Mouse (Mus musculus): ENCODE measurements at regions not wholly inside any gene's neighbourhood (a gene's known extent, or its start where the extent isn't known, plus 50 kb on each side); places are given as distances from the start of the nearest gene placed in this dataset.
A peak's percentile ranks its signal among the peaks of the same experiment; 100 is the strongest.

- Histone ChIP-seq H3K4me1 (peaks cover 9% of the 10 kb centered on the region), H3K4me2 (replicated peaks) (peak overlapping the region; percentile 83), H3K36me3 (no peaks in the 10 kb centered on the region), H3K9me3 (replicated peaks) (no peaks in the 10 kb centered on the region), H3K9ac (peak overlapping the region; percentile 41), H3K27ac (no peak overlapping the region), H3K27me3 (peaks cover 6% of the 10 kb centered on the region; the same call in 1 of the 2 replicates), H3K4me3 (peak overlapping the region; percentile 42)
- ATAC-seq (ENCODE audit: low FRiP score): peak; percentile 80
- WGBS: 2% methylated on average over 27 of the region's 27 CpGs
Measured at GRCm38 (mm10) chr3:149518928-149519574, 528.7 kb upstream of the Adgrl2 start.

- WGBS: 60% methylated on average over 11 of the region's 11 CpGs
- Histone ChIP-seq H3K4me2 (replicated peaks) (no peak overlapping the region), H3K9ac (no peak overlapping the region), H3K9me3 (replicated peaks) (no peaks in the 10 kb centered on the region), H3K27me3 (peaks cover 6% of the 10 kb centered on the region; the same call in 1 of the 2 replicates), H3K36me3 (no peaks in the 10 kb centered on the region), H3K4me3 (no peak overlapping the region), H3K27ac (no peak overlapping the region), H3K4me1 (peaks cover 9% of the 10 kb centered on the region)
- ATAC-seq (ENCODE audit: low FRiP score): no peak
Measured at GRCm38 (mm10) chr3:149517537-149517936, 527.2 kb upstream of the Adgrl2 start.

GRCm38 (mm10) chr3:149509178-149509577 is 518.8 kb upstream of the Adgrl2 start:
- Histone ChIP-seq H3K4me3 (no peak overlapping the region), H3K4me1 (no peaks in the 10 kb centered on the region), H3K9me3 (replicated peaks) (no peaks in the 10 kb centered on the region), H3K27me3 (no peaks in the 10 kb centered on the region), H3K9ac (no peak overlapping the region), H3K4me2 (replicated peaks) (no peak overlapping the region), H3K27ac (no peak overlapping the region), H3K36me3 (no peaks in the 10 kb centered on the region)
- 90% methylated on average over 6 of the region's 6 CpGs for WGBS
- ATAC-seq (ENCODE audit: low FRiP score): no peak

- 94% methylated on average over 10 of the region's 10 CpGs for WGBS
- no peaks in the 10 kb centered on the region for H3K27me3 ChIP-seq
- H3K4me3 ChIP-seq: no peak overlapping the region
- H3K27ac ChIP-seq: no peak overlapping the region
- ATAC-seq (ENCODE audit: low FRiP score): no peak
- no peaks in the 10 kb centered on the region for H3K4me1 ChIP-seq
- H3K9me3 ChIP-seq (replicated peaks): no peaks in the 10 kb centered on the region
- no peak overlapping the region for H3K9ac ChIP-seq
- H3K4me2 ChIP-seq (replicated peaks): no peak overlapping the region
- H3K36me3 ChIP-seq: no peaks in the 10 kb centered on the region
Measured at GRCm38 (mm10) chr3:149508671-149509070, 518.3 kb upstream of the Adgrl2 start.

GRCm38 (mm10) chr3:149505692-149506091 is 515.3 kb upstream of the Adgrl2 start:
- Histone ChIP-seq H3K9me3 (replicated peaks) (no peaks in the 10 kb centered on the region), H3K27me3 (no peaks in the 10 kb centered on the region), H3K9ac (no peak overlapping the region), H3K36me3 (no peaks in the 10 kb centered on the region), H3K4me2 (replicated peaks) (no peak overlapping the region), H3K27ac (no peak overlapping the region), H3K4me1 (no peaks in the 10 kb centered on the region), H3K4me3 (no peak overlapping the region)
- ATAC-seq (ENCODE audit: low FRiP score): no peak
- 75% methylated on average over 9 of the region's 9 CpGs for WGBS

- Histone ChIP-seq H3K4me3 (no peak overlapping the region), H3K27ac (no peak overlapping the region), H3K4me1 (no peaks in the 10 kb centered on the region), H3K27me3 (no peaks in the 10 kb centered on the region), H3K9ac (no peak overlapping the region), H3K4me2 (replicated peaks) (no peak overlapping the region), H3K9me3 (replicated peaks) (no peaks in the 10 kb centered on the region), H3K36me3 (no peaks in the 10 kb centered on the region)
- 95% methylated on average over 2 of the region's 2 CpGs for WGBS
- ATAC-seq (ENCODE audit: low FRiP score): no peak
Measured at GRCm38 (mm10) chr3:149503992-149504391, 513.6 kb upstream of the Adgrl2 start.

GRCm38 (mm10) chr3:149500130-149500529 is 509.8 kb upstream of the Adgrl2 start:
- WGBS: 90% methylated on average over 3 of the region's 3 CpGs
- no peak for ATAC-seq (ENCODE audit: low FRiP score)
- H3K27me3 ChIP-seq: no peaks in the 10 kb centered on the region

GRCm38 (mm10) chr3:149498765-149499164 is 508.4 kb upstream of the Adgrl2 start:
- Histone ChIP-seq H3K4me2 (replicated peaks) (no peak overlapping the region), H3K9me3 (replicated peaks) (no peaks in the 10 kb centered on the region), H3K36me3 (no peaks in the 10 kb centered on the region), H3K27ac (no peak overlapping the region), H3K9ac (no peak overlapping the region), H3K27me3 (no peaks in the 10 kb centered on the region), H3K4me1 (no peaks in the 10 kb centered on the region), H3K4me3 (no peak overlapping the region)
- no peak for ATAC-seq (ENCODE audit: low FRiP score)
- 65% methylated on average over 1 of the region's 1 CpGs for WGBS

More at GRCm38 (mm10) chr3:149500130-149500529, 509.8 kb upstream of the Adgrl2 start:
- no peaks in the 10 kb centered on the region for H3K4me1 ChIP-seq
- no peaks in the 10 kb centered on the region for H3K36me3 ChIP-seq
- no peak overlapping the region for H3K27ac ChIP-seq
- no peak overlapping the region for H3K9ac ChIP-seq
- H3K4me2 ChIP-seq (replicated peaks): no peak overlapping the region
- H3K9me3 ChIP-seq (replicated peaks): no peaks in the 10 kb centered on the region
- no peak overlapping the region for H3K4me3 ChIP-seq

- ATAC-seq (ENCODE audit: low FRiP score): no peak
- WGBS: 67% methylated on average over 10 of the region's 10 CpGs
Measured at GRCm38 (mm10) chr3:149496829-149497471, 506.6 kb upstream of the Adgrl2 start.

GRCm38 (mm10) chr3:149496122-149496521 is 505.8 kb upstream of the Adgrl2 start:
- WGBS: 68% methylated on average over 2 of the region's 2 CpGs
- Histone ChIP-seq H3K27ac (no peak overlapping the region), H3K9ac (no peak overlapping the region)

More at GRCm38 (mm10) chr3:149496829-149497471, 506.6 kb upstream of the Adgrl2 start:
- H3K9ac ChIP-seq: no peak overlapping the region
- no peaks in the 10 kb centered on the region for H3K9me3 ChIP-seq (replicated peaks)
- no peak overlapping the region for H3K4me3 ChIP-seq
- H3K27me3 ChIP-seq: no peaks in the 10 kb centered on the region
- no peak overlapping the region for H3K4me2 ChIP-seq (replicated peaks)
- H3K27ac ChIP-seq: no peak overlapping the region
- no peaks in the 10 kb centered on the region for H3K36me3 ChIP-seq
- no peaks in the 10 kb centered on the region for H3K4me1 ChIP-seq

GRCm38 (mm10) chr3:149488147-149488546 is 497.8 kb upstream of the Adgrl2 start:
- Histone ChIP-seq H3K27ac (no peak overlapping the region), H3K36me3 (no peaks in the 10 kb centered on the region), H3K4me1 (no peaks in the 10 kb centered on the region), H3K9ac (no peak overlapping the region), H3K9me3 (replicated peaks) (no peaks in the 10 kb centered on the region), H3K4me3 (no peak overlapping the region), H3K4me2 (replicated peaks) (no peak overlapping the region), H3K27me3 (no peaks in the 10 kb centered on the region)
- 85% methylated on average over 4 of the region's 4 CpGs for WGBS
- ATAC-seq (ENCODE audit: low FRiP score): no peak

More at GRCm38 (mm10) chr3:149496122-149496521, 505.8 kb upstream of the Adgrl2 start:
- H3K27me3 ChIP-seq: no peaks in the 10 kb centered on the region
- no peaks in the 10 kb centered on the region for H3K36me3 ChIP-seq
- H3K4me3 ChIP-seq: no peak overlapping the region
- no peaks in the 10 kb centered on the region for H3K4me1 ChIP-seq
- H3K4me2 ChIP-seq (replicated peaks): no peak overlapping the region
- no peaks in the 10 kb centered on the region for H3K9me3 ChIP-seq (replicated peaks)
- no peak for ATAC-seq (ENCODE audit: low FRiP score)

GRCm38 (mm10) chr3:149485406-149485805 is 495.1 kb upstream of the Adgrl2 start:
- WGBS: 86% methylated on average over 4 of the region's 4 CpGs
- Histone ChIP-seq H3K4me3 (no peak overlapping the region), H3K9ac (no peak overlapping the region), H3K4me2 (replicated peaks) (no peak overlapping the region), H3K9me3 (replicated peaks) (no peaks in the 10 kb centered on the region), H3K36me3 (no peaks in the 10 kb centered on the region), H3K4me1 (no peaks in the 10 kb centered on the region), H3K27me3 (no peaks in the 10 kb centered on the region), H3K27ac (no peak overlapping the region)
- ATAC-seq (ENCODE audit: low FRiP score): no peak

GRCm38 (mm10) chr3:149484319-149484718 is 494.0 kb upstream of the Adgrl2 start:
- no peak overlapping the region for H3K27ac ChIP-seq
- 65% methylated on average over 2 of the region's 2 CpGs for WGBS
- H3K36me3 ChIP-seq: no peaks in the 10 kb centered on the region
- H3K4me1 ChIP-seq: no peaks in the 10 kb centered on the region
- H3K27me3 ChIP-seq: no peaks in the 10 kb centered on the region
- H3K9me3 ChIP-seq (replicated peaks): no peaks in the 10 kb centered on the region
- no peak for ATAC-seq (ENCODE audit: low FRiP score)
- no peak overlapping the region for H3K4me3 ChIP-seq
- H3K9ac ChIP-seq: no peak overlapping the region
- H3K4me2 ChIP-seq (replicated peaks): no peak overlapping the region
